Comparison of ENCODE assay signal across 8 mouse cellular contexts in genomic region chr1:79751186-79751585, GRCm38 (mm10). TPM values are rescaled to one million over a fixed set of nuclear protein-coding genes. Genes with fewer than 3 reads are reported as not detected.
A peak's percentile ranks its signal among the peaks of the same experiment; 100 is the strongest.
DNase-seq lines count a peak whose midpoint lies in the region; ATAC-seq and TF ChIP-seq lines count a peak whose summit lies in the region.

No protein-coding gene starts in this region.

- 54% methylated on average over 5 of the region's 5 CpGs for WGBS in heart, postnatal 0 days
- 24% methylated on average over 5 of the region's 5 CpGs for WGBS in lung, postnatal 0 days

- H3K9ac ChIP-seq in heart, postnatal 0 days (replicated peaks; ENCODE audit: low read depth, low read length) = no peak overlapping the region
- no peak overlapping the region for H3K9ac ChIP-seq in lung, postnatal 0 days (replicated peaks; ENCODE audit: low read depth)

- ATAC-seq in heart, postnatal 0 days (ENCODE audit: insufficient read depth, low read depth) = peak; percentile 43
- peak; percentile 74 for ATAC-seq in lung, postnatal 0 days

- peak; percentile 43 to 67 for DNase-seq in heart, adult 18-20 months
- no peak for DNase-seq in heart, postnatal 36 days
- peak; percentile 61 for DNase-seq in T-cell, adult 2 months (ENCODE audit: low spot score)
- DNase-seq in heart, postnatal 0 days (ENCODE audit: low spot score) = peak; percentile 66
- peak; percentile 84 for DNase-seq in lung, postnatal 0 days (ENCODE audit: low spot score)
- DNase-seq in layer of hippocampus, postnatal 10 days (ENCODE audit: low spot score in 2 of 2) = no peak
- no peak for DNase-seq in urinary bladder, postnatal 4 days (ENCODE audit: low spot score in 2 of 2)
- no peak for DNase-seq in cerebellum, postnatal 14 days

- peak overlapping the region; percentile 64 for H3K27ac ChIP-seq in heart, postnatal 0 days (ENCODE audit: low read depth)
- H3K27ac ChIP-seq in lung, postnatal 0 days (ENCODE audit: low read length) = peak overlapping the region; percentile 81

- intact Hi-C loops in heart, postnatal 36 days (cut with DNase I) = loop anchor here (10.0 kb wide), 1 partner anchor 584 kb away; no protein-coding TSS in a partner anchor

- no peaks in the 10 kb centered on the region for H3K9me3 ChIP-seq in heart, postnatal 0 days (replicated peaks; ENCODE audit: control insufficient read depth, low read length)
- no peaks in the 10 kb centered on the region for H3K9me3 ChIP-seq in lung, postnatal 0 days (ENCODE audit: low read length)

- no peak overlapping the region for H3K4me3 ChIP-seq in heart, postnatal 0 days (ENCODE audit: low read depth, low read length)
- no peak overlapping the region for H3K4me3 ChIP-seq in lung, postnatal 0 days (ENCODE audit: low read depth, low read length)

- no peak for TF ChIP-seq EP300 in heart, postnatal 0 days (IDR thresholded peaks at IDR 0.05; ENCODE audit: low read depth)
- peak; percentile 92 for TF ChIP-seq EP300 in lung, postnatal 0 days (IDR thresholded peaks at IDR 0.05)

- no peak overlapping the region for H3K4me2 ChIP-seq in heart, postnatal 0 days (ENCODE audit: low read depth, low read length)
- H3K4me2 ChIP-seq in lung, postnatal 0 days (replicated peaks; ENCODE audit: low read depth, low read length) = no peak overlapping the region

- no peaks in the 10 kb centered on the region for H3K27me3 ChIP-seq in heart, postnatal 0 days (ENCODE audit: control insufficient read depth, insufficient read depth, low read length)
- H3K27me3 ChIP-seq in lung, postnatal 0 days (replicated peaks; ENCODE audit: insufficient read depth, low read length) = no peaks in the 10 kb centered on the region

- H3K4me1 ChIP-seq in heart, postnatal 0 days (ENCODE audit: control insufficient read depth, insufficient read depth) = peaks cover 23% of the 10 kb centered on the region
- H3K4me1 ChIP-seq in lung, postnatal 0 days (ENCODE audit: insufficient read depth, low read depth, low read length) = peaks cover 15% of the 10 kb centered on the region; the same call in 1 of the 2 replicates

- no peak for TF ChIP-seq CTCF in heart, postnatal 0 days (IDR thresholded peaks at IDR 0.05; ENCODE audit: low read depth)
- no peak for TF ChIP-seq CTCF in lung, postnatal 0 days (IDR thresholded peaks at IDR 0.05)

- H3K36me3 ChIP-seq in heart, postnatal 0 days (replicated peaks; ENCODE audit: control insufficient read depth, insufficient read depth, low read length) = no peaks in the 10 kb centered on the region
- H3K36me3 ChIP-seq in lung, postnatal 0 days (ENCODE audit: insufficient read depth, low read length) = no peaks in the 10 kb centered on the region

RNA-seq across cellular contexts. Expression of gene Mrpl44, which starts 24.6 kb away (rescaled TPM):
- total RNA-seq in heart, adult 18-20 months (2021) = 10 to 100 TPM; 73.6 to 75.9 TPM
- total RNA-seq in heart, postnatal 36 days (2021) = 10 to 100 TPM; 66.7 to 74.2 TPM
- 49.6 and 70.6 TPM in 2 replicates for total RNA-seq in heart, postnatal 0 days (2014; rRNA removed; ENCODE audit: low replicate concordance)
- 57.2 and 61.3 TPM in 2 replicates for polyA plus RNA-seq in heart, postnatal 0 days (2015; fragmentation: Nextera tagmentation; extraction: Ambion mirVana)
- 37.3 and 38.7 TPM in 2 replicates for polyA plus RNA-seq in lung, postnatal 0 days (2015; fragmentation: Nextera tagmentation; extraction: Ambion mirVana)
- 10 to 100 TPM; 21.8 to 22.5 TPM for total RNA-seq in layer of hippocampus, postnatal 10 days (2021)

RNA-seq across cellular contexts. Expression of gene Wdfy1, which starts 24.8 kb away (rescaled TPM):
- 10 to 100 TPM; 11.7 to 16.7 TPM for total RNA-seq in heart, adult 18-20 months (2021)
- 10 to 100 TPM; 17.0 to 19.7 TPM for total RNA-seq in heart, postnatal 36 days (2021)
- total RNA-seq in heart, postnatal 0 days (2014; rRNA removed; ENCODE audit: low replicate concordance) = 33.2 and 51.1 TPM in 2 replicates
- 30.6 and 35.0 TPM in 2 replicates for polyA plus RNA-seq in heart, postnatal 0 days (2015; fragmentation: Nextera tagmentation; extraction: Ambion mirVana)
- polyA plus RNA-seq in lung, postnatal 0 days (2015; fragmentation: Nextera tagmentation; extraction: Ambion mirVana) = 57.0 and 63.1 TPM in 2 replicates
- 10 to 100 TPM; 37.5 to 39.9 TPM for total RNA-seq in layer of hippocampus, postnatal 10 days (2021)

Comparison
In these comparisons a context has a peak if more than half of its experiments do, and no peak if none do; other contexts are left out.
1. DNase-seq: peak in heart, adult 18-20 months (2 of 2), T-cell, adult 2 months (single experiment), heart, postnatal 0 days (single experiment) and lung, postnatal 0 days (single experiment); none in heart, postnatal 36 days (0 of 2), layer of hippocampus, postnatal 10 days (0 of 2), urinary bladder, postnatal 4 days (0 of 2) and cerebellum, postnatal 14 days (0 of 2).